In the genomic region with DNA sequence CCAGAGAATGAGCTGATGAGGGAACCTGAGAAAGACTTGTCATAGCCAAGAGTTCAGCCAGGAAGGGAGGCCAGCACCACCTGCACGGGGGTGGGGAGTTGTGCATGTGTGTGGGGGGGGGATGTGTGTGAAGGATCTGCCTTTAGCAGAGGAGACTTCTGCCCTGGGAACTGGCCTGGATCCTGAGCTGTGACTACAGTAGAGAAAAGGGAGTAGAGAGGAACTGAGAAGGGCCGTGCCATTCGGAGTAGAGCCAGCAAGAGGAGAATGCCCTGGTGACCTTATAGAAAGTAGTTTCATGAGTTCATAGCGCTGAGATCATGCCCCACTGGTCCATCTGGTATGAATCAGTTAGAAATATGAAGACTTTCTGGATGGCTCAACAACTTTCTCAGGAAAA, we compare ENCODE assay signal across 19 mouse cellular contexts.
A peak's percentile ranks its signal among the peaks of the same experiment; 100 is the strongest.
DNase-seq lines count a peak whose midpoint lies in the region; TF ChIP-seq lines count a peak whose summit lies in the region.
"Had no signal": no experiment of that assay in that cellular context is flagged by ENCODE, and none has a peak within 500 bp of the region (broad histone marks: within the 10 kb centered on the region; RNA-seq: fewer than 3 reads in every experiment).

No protein-coding gene starts in this region.

- H3K4me3 ChIP-seq in CH12.LX (replicated peaks in 1 of 3; ENCODE audit: low read depth in 2 of 3, low read length in 2 of 3, poor library complexity in 1 of 3), result no peak overlapping the region
- no peak overlapping the region for H3K4me3 ChIP-seq in gastrocnemius, adult 2 months
- H3K4me3 ChIP-seq: liver, embryonic 15.5 days; lung, embryonic 15.5 days had no signal

- TF ChIP-seq RAD21 in CH12.LX (IDR thresholded peaks at IDR 0.05; ENCODE audit: low read depth, low read length), result no peak

- dilution Hi-C loops in CH12.LX (cut with MboI; ENCODE audit: extremely low pct_ligation_motif_present, extremely low pct_unique_long_range_greater_than_20kb, low sequenced_read_pairs), result no loop called here

- H3K9ac ChIP-seq in CH12.LX (ENCODE audit: insufficient read depth, low read depth), result no peak overlapping the region
- H3K9ac ChIP-seq: hindbrain, embryonic 14.5 days; liver, embryonic 15.5 days; lung, embryonic 15.5 days had no signal

- H3K27me3 ChIP-seq in CH12.LX (replicated peaks), result no peaks in the 10 kb centered on the region
- H3K27me3 ChIP-seq: liver, embryonic 15.5 days; lung, embryonic 15.5 days had no signal

- no peak for TF ChIP-seq POLR2A in CH12.LX (IDR thresholded peaks at IDR 0.05; ENCODE audit: low read depth, low read length)

- H3K79me2 ChIP-seq in CH12.LX (replicated peaks; ENCODE audit: control insufficient read depth, extremely low read depth, insufficient read depth, poor library complexity, severe bottlenecking), result no peaks in the 10 kb centered on the region

- TF ChIP-seq EP300 in CH12.LX (IDR thresholded peaks at IDR 0.05; ENCODE audit: low read length), result no peak; the same call in 1 of the 2 replicates

- H3K4me1 ChIP-seq in CH12.LX (ENCODE audit: control insufficient read depth in 1 of 2, insufficient read depth in 2 of 2), result peaks cover 19 to 41% of the 10 kb centered on the region in 2 experiments
- H3K4me1 ChIP-seq: liver, embryonic 15.5 days; lung, embryonic 15.5 days had no signal

- H3K9me3 ChIP-seq in CH12.LX (replicated peaks; ENCODE audit: low read length), result no peaks in the 10 kb centered on the region
- H3K9me3 ChIP-seq: liver, embryonic 15.5 days; lung, embryonic 15.5 days had no signal

- no peak overlapping the region for H3K4me2 ChIP-seq in CH12.LX (ENCODE audit: insufficient read depth, low read depth, poor library complexity, severe bottlenecking)
- H3K4me2 ChIP-seq: hindbrain, embryonic 14.5 days; liver, embryonic 15.5 days; lung, embryonic 15.5 days; midbrain, embryonic 11.5 days had no signal

- peaks cover 38 to 78% of the 10 kb centered on the region in 2 experiments for H3K36me3 ChIP-seq in CH12.LX (replicated peaks in 1 of 2; ENCODE audit: control insufficient read depth in 1 of 2, insufficient read depth in 1 of 2, low read length in 1 of 2)
- H3K36me3 ChIP-seq: liver, embryonic 15.5 days; lung, embryonic 15.5 days had no signal

- no peak overlapping the region for H3K27ac ChIP-seq in CH12.LX (ENCODE audit: insufficient read depth, low read depth)
- peak overlapping the region; percentile 84 for H3K27ac ChIP-seq in gastrocnemius, adult 2 months
- H3K27ac ChIP-seq: hindbrain, embryonic 14.5 days; kidney, postnatal 0 days; liver, embryonic 15.5 days; lung, embryonic 15.5 days had no signal

- TF ChIP-seq CTCF in CH12.LX (conservative IDR thresholded peaks at IDR 0.05 in 1 of 2, IDR thresholded peaks at IDR 0.05 in 1 of 2; ENCODE audit: low read depth in 2 of 2, low read length in 2 of 2), result no peak
- no peak for TF ChIP-seq CTCF in gastrocnemius, adult 2 months (IDR thresholded peaks at IDR 0.05)

- intact Hi-C loops in heart, postnatal 36 days (cut with DNase I), result no loop called here
- intact Hi-C loops in gastrocnemius, adult 2 months (cut with DNase I), result no loop called here

- in situ Hi-C loops in CH12.LX (cut with MboI; ENCODE audit: low pct_ligation_motif_present, low pct_unique_long_range_greater_than_20kb, low sequenced_read_pairs), result no loop called here

- peak; percentile 85 for DNase-seq in heart, adult 11 months
- DNase-seq in heart, postnatal 36 days, result no peak
- peak; percentile 57 for DNase-seq in CH12.LX (ENCODE audit: extremely low read depth)
- DNase-seq in gastrocnemius, adult 2 months, result peak; percentile 71
- DNase-seq in skeletal muscle tissue, adult 2 months (ENCODE audit: low read depth, low spot score), result peak; percentile 46
- DNase-seq in natural killer cell, adult 2 months (ENCODE audit: low spot score in 2 of 2), result no peak
- no peak for DNase-seq in frontal cortex, postnatal 36 days (ENCODE audit: low spot score in 2 of 2)
- DNase-seq: adrenal gland, postnatal 36 days; cerebellum, adult 11 months; kidney, adult 18-20 months; layer of hippocampus, adult 9-11 months; liver; lung, postnatal 36 days; thymus, postnatal 14 days had no signal

TF ChIP-seq in CH12.LX, 34 proteins besides CTCF, POLR2A, EP300 and RAD21:
- TF ChIP-seq RCOR1 (conservative IDR thresholded peaks at IDR 0.05; ENCODE audit: low read depth, low read length) (no peak), MYC (IDR thresholded peaks at IDR 0.05; ENCODE audit: low read depth, low read length) (0 out of 2 replicates have a peak, but pooled peaks have one; percentile 13), MAFK (IDR thresholded peaks at IDR 0.05; ENCODE audit: insufficient replicate concordance, low read length) (no peak), ZMIZ1 (IDR thresholded peaks at IDR 0.05; ENCODE audit: low read depth, low read length) (no peak), ETS1 (conservative IDR thresholded peaks at IDR 0.05; ENCODE audit: low read depth, low read length) (0 out of 2 replicates have a peak, but pooled peaks have one; percentile 39), IRF4 (IDR thresholded peaks at IDR 0.05; ENCODE audit: low read depth, low read length) (peak; percentile 48), E2F4 (IDR thresholded peaks at IDR 0.05; ENCODE audit: insufficient replicate concordance, low read depth, low read length) (no peak), BHLHE40 (IDR thresholded peaks at IDR 0.05; ENCODE audit: low read depth, low read length) (peak; percentile 62), USF2 (conservative IDR thresholded peaks at IDR 0.05; ENCODE audit: low read depth, low read length) (no peak), POLR2AphosphoS2 (IDR thresholded peaks at IDR 0.05; ENCODE audit: low read depth, low read length) (no peak), ELF1 (IDR thresholded peaks at IDR 0.05; ENCODE audit: low read depth, low read length) (no peak), MXI1 (IDR thresholded peaks at IDR 0.05; ENCODE audit: low read depth, low read length) (peak; percentile 84), UBTF (IDR thresholded peaks at IDR 0.05; ENCODE audit: low read depth, low read length) (no peak), PAX5 (IDR thresholded peaks at IDR 0.05; ENCODE audit: low read length) (no peak)

Comparison
In these comparisons a context has a peak if more than half of its experiments do, and no peak if none do; other contexts are left out.
1. DNase-seq: peak in heart, adult 11 months (single experiment), CH12.LX (single experiment), gastrocnemius, adult 2 months (single experiment) and skeletal muscle tissue, adult 2 months (single experiment); none in heart, postnatal 36 days (0 of 2), natural killer cell, adult 2 months (0 of 2) and frontal cortex, postnatal 36 days (0 of 2).